Mouse (Mus musculus) lung, adult 2 months (tissue): ENCODE data around the gene H2-Oa. TPM values are rescaled to one million over a fixed set of nuclear protein-coding genes. Genes with fewer than 3 reads are reported as not detected.
A peak's percentile ranks its signal among the peaks of the same experiment; 100 is the strongest.

Experiments
- DNase-seq: peaks from one replicate; pipeline ENCODE4 v3.0.0; 2022
- H3K4me1 ChIP-seq: fragments of 200-500 bp; 2 replicates; pipeline ENCODE4 v1.6.1; 2011; ENCODE audit warnings: low read length; ENCODE audit not compliant: control insufficient read depth, insufficient read depth
- H3K4me3 ChIP-seq: fragments of 200-500 bp; replicated peaks from 2 replicates; pipeline ENCODE3; 2011; ENCODE audit warnings: low read depth, mild to moderate bottlenecking, control low read depth, low read length; ENCODE audit errors: extremely low read depth
- CTCF ChIP-seq: fragments of 200-500 bp; IDR thresholded peaks from 2 replicates; pipeline ENCODE4 v1.5.1; 2011; ENCODE audit warnings: mild to moderate bottlenecking, low read length, control low read depth; ENCODE audit not compliant: insufficient read depth
- POLR2A ChIP-seq: fragments of 200-500 bp; IDR thresholded peaks from 2 replicates; pipeline ENCODE4 v1.6.1; 2011; ENCODE audit warnings: low read depth, mild to moderate bottlenecking, control low read depth, low read length, borderline replicate concordance; ENCODE audit errors: extremely low read depth
- WGBS: fragments of 180-500 bp; shearing (Covaris S2); methylation state at CpG from one replicate; pipeline ENCODE4 v1.1.7; 2018; 5-methylcytosine and 5-hydroxymethylcytosine counted together
- polyA plus RNA-seq: library from polyadenylated mRNA; depleted of rRNA; stranded (reverse); fragments of >200 nt; gene quantifications from 2 replicates; pipeline ENCODE4 v1.2.3, GENCODE M21; 2012

The H2-Oa gene
- polyA plus RNA-seq, 1 experiment: 19.8 TPM

GRCm38 (mm10) chr17:34126826-34127420 lies 34.8 kb downstream of the H2-Oa start:
- no peak overlapping the region for H3K4me3 ChIP-seq
- TF ChIP-seq CTCF (no peak), POLR2A (no peak)
- WGBS: 57% methylated on average over 9 of the region's 9 CpGs
- DNase-seq: no peak
- H3K4me1 ChIP-seq: peaks cover 3% of the 10 kb centered on the region; the same call in 1 of the 2 replicates

GRCm38 (mm10) chr17:34127475-34127874 lies 35.3 kb downstream of the H2-Oa start:
- H3K4me3 ChIP-seq: no peak overlapping the region
- 35% methylated on average over 6 of the region's 6 CpGs for WGBS
- peak; percentile 41 for DNase-seq
- TF ChIP-seq CTCF (no peak), POLR2A (no peak)
- H3K4me1 ChIP-seq: peaks cover 3% of the 10 kb centered on the region; the same call in 1 of the 2 replicates

DNA sequence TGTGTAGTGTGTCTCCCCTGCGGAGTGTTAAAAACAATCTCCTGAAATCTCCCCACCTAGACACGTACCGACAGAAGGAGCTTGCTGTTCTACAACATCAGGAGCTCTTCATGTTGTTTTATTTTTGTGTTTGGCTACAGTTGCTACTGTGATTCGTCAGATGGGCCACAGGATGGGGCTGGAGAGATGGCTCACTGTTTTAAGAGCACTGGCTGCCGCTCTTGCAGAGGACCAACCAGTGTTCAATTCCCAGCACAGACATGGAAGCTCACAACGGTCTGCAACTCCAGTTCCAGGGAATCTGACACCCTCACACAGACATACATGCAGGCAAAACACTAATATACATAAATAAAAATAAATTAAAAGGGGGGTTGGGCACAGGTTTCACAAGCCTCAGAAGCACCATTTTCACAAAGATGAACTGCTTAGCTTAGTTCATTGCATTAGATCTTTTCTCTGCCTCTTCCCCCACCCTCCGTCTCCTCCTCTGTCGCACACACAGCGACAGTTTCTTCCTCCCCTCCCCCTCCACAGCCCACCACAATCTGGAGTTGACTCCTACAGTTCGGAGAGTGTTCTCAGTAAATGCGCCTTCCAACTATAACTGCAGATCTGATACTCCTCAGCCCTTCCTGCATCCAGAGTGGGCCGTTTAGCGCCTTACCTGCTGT lies 36.3 kb downstream of the H2-Oa start:
- Histone ChIP-seq H3K4me1 (peaks cover 3% of the 10 kb centered on the region; the same call in 1 of the 2 replicates), H3K4me3 (no peak overlapping the region)
- WGBS: 43% methylated on average over 13 of the region's 13 CpGs
- DNase-seq: no peak
- TF ChIP-seq POLR2A (no peak), CTCF (no peak)

GRCm38 (mm10) chr17:34128944-34129791 lies 37.0 kb downstream of the H2-Oa start:
- no peak for DNase-seq
- H3K4me3 ChIP-seq: no peak overlapping the region
- TF ChIP-seq CTCF (no peak), POLR2A (0 out of 2 replicates have a peak, but pooled peaks have one; percentile 13)
- 21% methylated on average over 18 of the region's 18 CpGs for WGBS
- no peaks in the 10 kb centered on the region; the same call in 1 of the 2 replicates for H3K4me1 ChIP-seq

GRCm38 (mm10) chr17:34130073-34130947 lies 38.2 kb downstream of the H2-Oa start:
- 57% methylated on average over 19 of the region's 19 CpGs for WGBS

DNA sequence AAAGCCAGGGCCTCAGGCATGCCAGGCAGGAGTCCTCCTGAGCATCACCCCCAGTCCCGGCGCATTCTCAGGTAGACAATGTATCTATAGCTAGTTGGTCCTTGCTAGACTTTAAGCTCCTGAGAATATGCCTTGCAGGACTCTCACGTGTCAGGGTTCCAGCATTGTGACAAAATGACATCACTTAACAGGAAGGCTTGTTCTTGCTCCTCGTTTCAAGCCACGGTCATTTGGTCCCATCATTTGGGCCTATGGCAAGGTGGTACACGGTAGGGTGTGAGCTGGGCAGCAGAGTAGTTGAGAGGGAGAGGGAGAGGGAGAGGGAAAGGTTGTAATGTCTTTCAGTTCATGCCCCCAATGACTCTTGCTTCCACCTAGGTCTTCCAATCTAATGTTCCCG lies 39.8 kb downstream of the H2-Oa start:
- TF ChIP-seq POLR2A: no peak
- peaks cover 3% of the 10 kb centered on the region; the same call in 1 of the 2 replicates for H3K4me1 ChIP-seq
- H3K4me3 ChIP-seq: no peak overlapping the region
- DNase-seq: no peak
- 79% methylated on average over 7 of the region's 7 CpGs for WGBS

More at GRCm38 (mm10) chr17:34130073-34130947, 38.2 kb downstream of the H2-Oa start:
- no peak for DNase-seq
- Histone ChIP-seq H3K4me3 (no peak overlapping the region), H3K4me1 (no peaks in the 10 kb centered on the region; the same call in 1 of the 2 replicates)
- TF ChIP-seq POLR2A: no peak
- TF ChIP-seq CTCF: no peak

DNA sequence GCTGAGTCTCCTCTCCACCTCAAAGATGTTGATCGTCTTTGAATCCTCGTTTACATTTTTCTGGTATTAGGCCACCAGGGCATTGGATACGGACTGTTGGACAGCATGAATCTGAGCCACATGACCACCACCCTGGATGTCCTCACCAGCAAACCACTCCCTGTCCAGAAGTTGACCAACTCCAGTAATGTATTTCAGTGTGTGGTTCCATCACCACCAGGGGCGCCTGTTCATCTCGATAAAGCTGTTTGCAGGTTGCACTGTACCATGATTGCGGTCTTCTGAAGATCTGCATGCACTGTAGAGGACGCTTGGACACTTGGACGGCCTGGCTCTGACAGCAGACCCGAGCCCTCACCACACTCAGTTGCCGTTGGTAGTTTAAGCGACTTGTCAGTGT lies 41.1 kb downstream of the H2-Oa start:
- Histone ChIP-seq H3K4me1 (0 out of 2 replicates have a peak, but pooled peaks cover 3% of the 10 kb centered on the region), H3K4me3 (no peak overlapping the region)
- TF ChIP-seq POLR2A (no peak), CTCF (no peak)
- 70% methylated on average over 11 of the region's 11 CpGs for WGBS
- no peak for DNase-seq

DNA sequence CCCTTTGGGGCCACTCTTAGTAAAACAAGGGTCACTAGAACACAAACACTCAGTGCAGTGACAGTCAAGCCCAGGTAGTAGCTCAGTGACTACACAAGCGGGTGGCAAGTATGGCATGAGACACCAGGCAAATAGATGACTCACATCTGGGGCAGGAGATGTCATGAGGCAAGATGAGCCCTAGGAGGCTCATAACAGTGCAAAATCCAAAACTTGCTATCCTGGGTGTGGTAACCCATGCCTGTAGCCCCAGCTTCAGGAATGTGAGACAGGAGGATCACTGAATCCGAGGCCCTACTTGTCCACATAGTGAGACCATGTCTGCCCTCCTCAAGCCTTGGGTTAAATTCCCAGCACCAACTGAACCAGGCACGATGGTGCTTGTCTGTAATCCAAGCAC lies 42.3 kb downstream of the H2-Oa start:
- no peak overlapping the region for H3K4me3 ChIP-seq
- DNase-seq: no peak
- 71% methylated on average over 3 of the region's 3 CpGs for WGBS
- peaks cover 5% of the 10 kb centered on the region; the same call in 1 of the 2 replicates for H3K4me1 ChIP-seq
- TF ChIP-seq CTCF: no peak
- TF ChIP-seq POLR2A: no peak
